Mouse (Mus musculus): Measurements from ENCODE around the gene P2rx1. TPM values are rescaled to one million over a fixed set of nuclear protein-coding genes. Genes with fewer than 3 reads are reported as not detected.

P2rx1 gene
- polyA plus RNA-seq, 1 experiment from 2014 or later, result 0.29 TPM

DNA sequence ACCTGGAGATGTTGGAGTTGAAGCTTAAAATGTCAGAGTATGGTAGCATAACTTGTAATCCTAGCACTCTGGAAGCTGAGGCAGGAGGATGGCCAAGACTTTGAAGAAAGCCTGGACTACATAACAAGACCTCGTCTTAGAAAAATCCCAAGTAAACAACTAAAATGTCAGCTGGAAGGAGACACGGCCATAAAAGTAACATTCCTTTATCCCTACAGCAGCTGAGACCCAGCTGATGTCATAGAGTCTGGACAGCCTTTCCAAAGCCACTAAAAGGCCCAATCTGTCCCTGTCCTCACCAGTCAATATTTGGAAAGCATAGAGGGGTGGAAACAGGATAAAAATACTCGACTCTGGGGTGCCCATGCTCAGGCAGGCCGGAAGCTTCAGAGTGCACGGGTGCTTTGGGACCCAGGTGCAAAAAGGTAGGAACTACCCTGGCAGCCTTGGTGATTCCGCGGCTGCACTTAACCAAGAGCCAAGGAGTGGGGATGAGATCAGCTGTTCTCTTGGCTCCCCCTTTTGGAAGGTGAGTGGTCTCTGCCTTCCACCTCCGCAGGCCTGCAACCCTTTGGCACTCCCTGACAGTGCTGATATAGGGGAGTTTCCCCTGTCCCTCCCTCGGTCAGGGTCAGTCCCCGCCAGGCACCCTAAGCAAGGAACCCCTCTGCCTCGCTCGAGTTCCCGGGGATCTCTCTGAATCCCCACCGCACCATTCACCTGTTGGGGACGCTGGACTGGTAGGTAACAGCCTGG is 38.8 kb upstream of the P2rx1 start:
- Histone ChIP-seq H3K4me2 (ENCODE audit: low read depth, low read length) (no peak overlapping the region), H3K36me3 (ENCODE audit: control insufficient read depth, insufficient read depth, low read length) (no peaks in the 10 kb centered on the region), H3K4me3 (ENCODE audit: low read depth, low read length) (no peak overlapping the region)

DNA sequence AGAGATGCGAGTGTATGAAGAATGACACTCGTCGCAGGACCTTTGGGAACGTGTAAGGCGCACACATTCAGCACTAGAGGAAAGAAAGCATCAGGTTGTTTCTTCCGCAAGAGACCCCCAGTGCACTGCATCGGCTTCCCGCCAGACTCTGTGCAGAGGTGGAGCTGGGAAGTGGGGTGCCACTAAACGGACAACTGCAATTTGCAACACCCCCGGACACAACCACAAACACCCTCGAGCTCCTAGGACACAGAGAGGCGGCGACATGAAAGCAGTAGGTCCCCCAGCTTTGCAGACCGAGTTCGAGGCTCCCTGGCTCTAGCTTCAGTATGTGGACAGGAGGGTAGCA is 38.2 kb upstream of the P2rx1 start:
- Histone ChIP-seq H3K4me2 (ENCODE audit: low read depth, low read length) (peak overlapping the region; percentile 26; the same call in 1 of the 2 replicates), H3K27ac (ENCODE audit: low read depth, low read length) (no peak overlapping the region), H3K36me3 (ENCODE audit: control insufficient read depth, insufficient read depth, low read length) (no peaks in the 10 kb centered on the region), H3K9ac (replicated peaks; ENCODE audit: low read depth, low read length) (no peak overlapping the region), H3K27me3 (ENCODE audit: control insufficient read depth, insufficient read depth, low read length) (peaks cover 32% of the 10 kb centered on the region), H3K4me3 (ENCODE audit: low read depth, low read length) (peak overlapping the region; percentile 16; the same call in 1 of the 2 replicates), H3K4me1 (ENCODE audit: control insufficient read depth, insufficient read depth, low read length) (no peaks in the 10 kb centered on the region), H3K9me3 (ENCODE audit: control insufficient read depth, low read length) (no peaks in the 10 kb centered on the region)
- 2% methylated on average over 15 of the region's 15 CpGs for WGBS
- no peak for ATAC-seq (ENCODE audit: low read depth)

More for the DNA sequence above, 38.8 kb upstream of the P2rx1 start:
- H3K9me3 ChIP-seq (ENCODE audit: control insufficient read depth, low read length), result no peaks in the 10 kb centered on the region
- no peaks in the 10 kb centered on the region for H3K4me1 ChIP-seq (ENCODE audit: control insufficient read depth, insufficient read depth, low read length)
- no peak overlapping the region for H3K9ac ChIP-seq (replicated peaks; ENCODE audit: low read depth, low read length)
- no peak for ATAC-seq (ENCODE audit: low read depth)
- H3K27ac ChIP-seq (ENCODE audit: low read depth, low read length), result no peak overlapping the region
- 12% methylated on average over 15 of the region's 15 CpGs for WGBS
- H3K27me3 ChIP-seq (ENCODE audit: control insufficient read depth, insufficient read depth, low read length), result peaks cover 32% of the 10 kb centered on the region

DNA sequence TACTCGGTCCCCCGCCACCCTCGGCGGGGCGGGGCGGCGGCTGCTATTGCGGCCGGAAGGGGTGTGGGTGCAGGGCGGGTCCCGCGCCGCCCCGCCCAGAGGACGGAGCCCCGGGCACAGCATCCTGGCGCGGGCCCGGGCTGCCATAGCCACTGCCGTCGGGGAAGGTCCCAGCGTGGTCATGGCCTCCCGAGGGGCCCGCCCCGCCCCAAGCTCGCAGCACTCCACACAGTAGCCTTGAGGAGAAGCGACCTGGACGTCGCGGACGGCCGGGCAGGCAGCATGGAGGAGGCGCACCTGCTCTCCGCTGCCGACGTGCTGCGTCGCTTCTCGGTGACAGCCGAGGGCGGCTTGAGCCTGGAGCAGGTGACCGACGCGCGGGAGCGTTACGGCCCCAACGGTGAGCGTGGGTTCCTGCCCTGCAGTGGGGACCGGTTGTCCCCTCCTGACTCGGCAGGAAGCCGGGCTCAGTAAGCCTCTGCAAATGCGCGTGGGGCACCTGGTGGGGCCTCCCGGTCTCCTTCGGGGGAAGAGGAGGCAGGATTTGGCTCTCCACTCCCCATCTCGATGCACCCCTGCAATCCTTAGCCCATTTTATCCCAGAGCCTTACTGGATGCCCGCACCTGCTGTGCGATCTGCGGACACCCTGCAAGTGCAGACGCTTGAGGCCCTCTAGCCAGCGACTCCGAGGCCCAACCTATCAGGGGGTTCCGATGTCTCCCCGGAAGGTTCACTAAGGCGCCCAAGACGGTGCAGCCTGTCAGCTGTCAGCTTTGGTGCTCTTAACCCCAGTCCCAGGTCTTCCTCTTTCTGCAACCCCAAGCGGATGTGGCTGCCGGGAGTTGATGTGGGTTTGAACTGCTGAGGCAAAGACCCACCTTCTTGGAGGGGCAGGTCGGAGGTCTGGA is 37.6 kb upstream of the P2rx1 start, which contains the start of gene Atp2a3:
Gene Atp2a3 (plus strand): TSS at position 98 of the 909 bp plus-strand sequence.
- H3K27ac ChIP-seq (ENCODE audit: low read depth, low read length), result no peak within 1 kb of the TSS
- no peaks in the 10 kb centered on the region for H3K9me3 ChIP-seq (ENCODE audit: control insufficient read depth, low read length)
- H3K4me3 ChIP-seq (ENCODE audit: low read depth, low read length), result peak within 1 kb of the TSS; percentile 16
- ATAC-seq (ENCODE audit: low read depth), result no peak
- H3K36me3 ChIP-seq (ENCODE audit: control insufficient read depth, insufficient read depth, low read length), result no peaks in the 10 kb centered on the region
- H3K9ac ChIP-seq (replicated peaks; ENCODE audit: low read depth, low read length), result no peak within 1 kb of the TSS
- peaks cover 32% of the 10 kb centered on the region for H3K27me3 ChIP-seq (ENCODE audit: control insufficient read depth, insufficient read depth, low read length)
- no peaks in the 10 kb centered on the region for H3K4me1 ChIP-seq (ENCODE audit: control insufficient read depth, insufficient read depth, low read length)
- 7% methylated on average over 48 of the region's 70 CpGs for WGBS
- H3K4me2 ChIP-seq (ENCODE audit: low read depth, low read length), result peak within 1 kb of the TSS; percentile 26

DNA sequence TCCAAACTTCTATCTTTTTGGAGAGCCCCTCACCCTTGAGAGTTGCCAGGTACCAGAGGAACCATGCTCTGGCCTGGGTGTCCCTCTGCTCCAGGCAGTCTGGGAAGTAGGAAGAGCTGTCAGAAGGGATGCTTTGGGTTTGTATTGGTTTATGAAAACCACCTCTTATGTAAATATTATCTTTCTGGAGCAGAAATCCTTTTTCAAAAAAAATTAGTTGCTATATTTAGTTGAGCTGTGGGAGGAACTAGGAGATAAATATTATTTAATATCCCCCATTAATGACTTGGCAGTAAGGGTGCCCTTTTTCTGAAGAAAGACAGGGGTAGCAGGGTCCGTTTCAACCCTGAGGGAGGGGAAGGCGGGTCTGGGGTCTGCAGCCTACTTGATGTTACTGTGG is 36.5 kb upstream of the P2rx1 start:
- Histone ChIP-seq H3K4me1 (ENCODE audit: control insufficient read depth, insufficient read depth, low read length) (no peaks in the 10 kb centered on the region), H3K36me3 (ENCODE audit: control insufficient read depth, insufficient read depth, low read length) (no peaks in the 10 kb centered on the region), H3K27ac (ENCODE audit: low read depth, low read length) (no peak overlapping the region), H3K9ac (replicated peaks; ENCODE audit: low read depth, low read length) (no peak overlapping the region), H3K4me2 (ENCODE audit: low read depth, low read length) (no peak overlapping the region), H3K4me3 (ENCODE audit: low read depth, low read length) (no peak overlapping the region), H3K9me3 (ENCODE audit: control insufficient read depth, low read length) (no peaks in the 10 kb centered on the region), H3K27me3 (ENCODE audit: control insufficient read depth, insufficient read depth, low read length) (peaks cover 32% of the 10 kb centered on the region)
- WGBS, result 83% methylated on average over 2 of the region's 2 CpGs
- ATAC-seq (ENCODE audit: low read depth), result no peak

DNA sequence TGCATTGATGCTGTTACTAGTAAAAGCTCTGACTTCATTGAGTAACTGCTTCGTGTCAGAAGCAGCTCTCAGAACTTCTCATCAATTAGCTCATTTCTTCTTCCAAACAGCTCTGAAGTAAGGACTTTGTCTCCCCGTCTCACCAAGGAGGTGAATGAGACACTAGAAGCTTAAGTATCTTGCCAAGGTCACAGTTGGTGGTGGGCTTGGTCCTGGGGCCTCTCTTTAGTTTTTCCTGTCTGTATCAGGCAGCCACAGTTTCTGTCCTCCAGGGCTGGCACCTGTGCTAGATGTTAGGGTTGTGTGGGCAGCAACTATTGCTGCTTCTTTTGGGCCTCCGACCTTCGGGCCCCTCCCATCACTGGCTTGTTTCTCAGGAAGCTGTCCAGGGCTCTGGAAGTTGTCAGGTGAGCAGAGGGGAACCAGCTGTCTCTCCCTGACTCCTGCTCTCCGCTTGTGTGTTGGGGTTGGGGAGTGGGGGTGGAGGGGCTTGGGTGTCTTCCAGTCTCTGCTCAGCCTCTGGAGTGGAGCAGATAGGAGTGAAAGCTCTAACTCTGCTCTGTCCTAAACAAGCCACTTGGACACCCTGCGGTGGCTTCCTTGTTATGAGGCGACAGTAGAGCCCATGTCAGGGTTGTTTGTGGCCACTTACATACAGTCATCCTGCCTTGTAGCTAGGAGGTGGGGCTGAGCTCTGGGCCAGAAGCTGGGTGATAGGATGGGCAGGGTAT is 35.7 kb upstream of the P2rx1 start:
- Histone ChIP-seq H3K9me3 (ENCODE audit: control insufficient read depth, low read length) (no peaks in the 10 kb centered on the region), H3K4me2 (ENCODE audit: low read depth, low read length) (no peak overlapping the region), H3K4me3 (ENCODE audit: low read depth, low read length) (no peak overlapping the region), H3K27me3 (ENCODE audit: control insufficient read depth, insufficient read depth, low read length) (peaks cover 32% of the 10 kb centered on the region), H3K9ac (replicated peaks; ENCODE audit: low read depth, low read length) (no peak overlapping the region), H3K4me1 (ENCODE audit: control insufficient read depth, insufficient read depth, low read length) (no peaks in the 10 kb centered on the region), H3K36me3 (ENCODE audit: control insufficient read depth, insufficient read depth, low read length) (no peaks in the 10 kb centered on the region), H3K27ac (ENCODE audit: low read depth, low read length) (no peak overlapping the region)
- 63% methylated on average over 7 of the region's 7 CpGs for WGBS
- ATAC-seq (ENCODE audit: low read depth), result no peak

DNA sequence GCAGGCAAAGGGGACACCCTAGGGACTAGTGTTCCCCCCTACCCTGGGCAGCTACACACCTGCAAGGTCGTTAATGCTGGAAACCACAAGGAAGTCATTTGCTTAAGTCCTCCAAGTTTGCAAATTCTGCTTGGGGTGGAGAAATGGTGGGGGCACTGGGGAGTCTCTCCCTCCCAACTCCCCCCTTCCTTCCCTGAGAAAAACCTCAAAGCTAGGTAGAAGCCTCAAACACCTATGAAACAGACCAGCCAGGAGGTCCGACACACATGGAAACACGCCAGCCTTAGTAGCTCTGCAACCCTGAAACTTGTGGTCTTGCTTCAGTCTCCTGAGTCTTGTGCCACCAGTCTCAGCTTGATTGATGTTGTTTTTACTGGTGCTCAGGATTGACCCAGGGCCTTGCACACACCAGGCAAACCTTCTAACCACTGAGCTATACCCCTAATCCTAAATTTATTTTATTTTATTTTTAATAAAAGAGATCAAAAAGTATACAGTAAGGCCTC is 35.1 kb upstream of the P2rx1 start:
- H3K4me1 ChIP-seq (ENCODE audit: control insufficient read depth, insufficient read depth, low read length), result no peaks in the 10 kb centered on the region
- no peak overlapping the region for H3K4me2 ChIP-seq (ENCODE audit: low read depth, low read length)
- no peaks in the 10 kb centered on the region for H3K36me3 ChIP-seq (ENCODE audit: control insufficient read depth, insufficient read depth, low read length)
- H3K27me3 ChIP-seq (ENCODE audit: control insufficient read depth, insufficient read depth, low read length), result peaks cover 32% of the 10 kb centered on the region
- WGBS, result 63% methylated on average over 3 of the region's 3 CpGs
- no peak for ATAC-seq (ENCODE audit: low read depth)
- H3K27ac ChIP-seq (ENCODE audit: low read depth, low read length), result no peak overlapping the region
- no peaks in the 10 kb centered on the region for H3K9me3 ChIP-seq (ENCODE audit: control insufficient read depth, low read length)
- H3K9ac ChIP-seq (replicated peaks; ENCODE audit: low read depth, low read length), result no peak overlapping the region
- no peak overlapping the region for H3K4me3 ChIP-seq (ENCODE audit: low read depth, low read length)

DNA sequence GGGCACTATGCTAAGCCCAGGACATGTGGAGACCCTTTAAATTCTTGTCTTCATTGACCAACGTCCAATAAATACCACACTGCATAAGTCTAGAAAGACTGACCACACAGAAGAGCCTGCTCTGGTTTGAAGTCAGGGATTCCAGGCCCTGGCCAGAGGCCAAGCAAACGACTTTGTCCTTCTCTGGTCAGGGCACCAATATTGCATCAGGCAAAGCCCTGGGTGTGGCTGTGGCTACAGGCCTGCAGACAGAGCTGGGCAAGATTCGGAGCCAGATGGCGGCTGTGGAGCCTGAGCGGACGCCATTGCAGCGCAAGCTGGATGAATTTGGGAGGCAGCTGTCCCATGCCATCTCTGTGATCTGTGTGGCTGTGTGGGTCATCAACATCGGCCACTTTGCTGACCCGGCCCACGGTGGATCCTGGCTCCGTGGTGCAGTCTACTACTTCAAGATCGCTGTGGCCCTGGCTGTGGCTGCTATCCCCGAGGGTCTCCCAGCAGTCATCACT is 23.9 kb upstream of the P2rx1 start:
- H3K4me2 ChIP-seq (ENCODE audit: low read depth, low read length), result no peak overlapping the region
- H3K36me3 ChIP-seq (ENCODE audit: control insufficient read depth, insufficient read depth, low read length), result no peaks in the 10 kb centered on the region
- H3K27me3 ChIP-seq (ENCODE audit: control insufficient read depth, insufficient read depth, low read length), result no peaks in the 10 kb centered on the region
- H3K9me3 ChIP-seq (ENCODE audit: control insufficient read depth, low read length), result no peaks in the 10 kb centered on the region
- no peaks in the 10 kb centered on the region for H3K4me1 ChIP-seq (ENCODE audit: control insufficient read depth, insufficient read depth, low read length)
- no peak overlapping the region for H3K27ac ChIP-seq (ENCODE audit: low read depth, low read length)
- 83% methylated on average over 13 of the region's 13 CpGs for WGBS
- ATAC-seq (ENCODE audit: low read depth), result no peak
- no peak overlapping the region for H3K9ac ChIP-seq (replicated peaks; ENCODE audit: low read depth, low read length)
- H3K4me3 ChIP-seq (ENCODE audit: low read depth, low read length), result no peak overlapping the region

DNA sequence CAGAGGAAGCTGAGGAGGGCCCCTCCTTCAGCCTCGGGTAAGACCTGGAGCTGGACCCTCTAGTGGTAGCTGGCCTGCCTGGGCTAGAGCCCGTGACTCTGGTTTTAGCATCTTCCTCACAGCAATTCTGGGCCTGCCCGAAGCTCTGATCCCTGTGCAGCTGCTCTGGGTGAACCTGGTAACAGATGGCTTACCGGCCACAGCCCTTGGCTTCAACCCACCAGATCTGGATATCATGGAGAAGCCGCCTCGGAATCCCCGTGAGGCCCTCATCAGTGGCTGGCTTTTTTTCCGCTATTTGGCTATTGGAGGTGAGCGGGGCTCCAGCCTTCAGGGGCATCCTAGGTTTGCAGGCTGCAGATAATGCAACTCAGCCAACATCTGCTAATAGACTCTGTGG is 16.4 kb upstream of the P2rx1 start:
- no peak for ATAC-seq (ENCODE audit: low read depth)
- no peaks in the 10 kb centered on the region for H3K27me3 ChIP-seq (ENCODE audit: control insufficient read depth, insufficient read depth, low read length)
- 90% methylated on average over 9 of the region's 9 CpGs for WGBS

More for the DNA sequence above, 16.4 kb upstream of the P2rx1 start:
- Histone ChIP-seq H3K36me3 (ENCODE audit: control insufficient read depth, insufficient read depth, low read length) (no peaks in the 10 kb centered on the region), H3K4me3 (ENCODE audit: low read depth, low read length) (no peak overlapping the region), H3K4me1 (ENCODE audit: control insufficient read depth, insufficient read depth, low read length) (no peaks in the 10 kb centered on the region), H3K4me2 (ENCODE audit: low read depth, low read length) (no peak overlapping the region), H3K9me3 (ENCODE audit: control insufficient read depth, low read length) (no peaks in the 10 kb centered on the region), H3K27ac (ENCODE audit: low read depth, low read length) (no peak overlapping the region), H3K9ac (replicated peaks; ENCODE audit: low read depth, low read length) (no peak overlapping the region)

Measured in neural tube, embryonic 14.5 days (tissue).